Mouse (Mus musculus): Measurements from ENCODE around the gene Tlcd1.
A peak's percentile ranks its signal among the peaks of the same experiment; 100 is the strongest.
"Not testable (repeated sequence)": the region's sequence is repeated elsewhere in the genome, so short reads cannot be mapped to it uniquely, and the experiment has no call there.

The Tlcd1 gene

GRCm38 (mm10) chr11:78176402-78176862, at the start of gene Tlcd1, which contains the start of gene Nek8:
Tlcd1 (plus strand) TSS chr11:78176711.
Nek8 (minus strand) TSS chr11:78176675.
- peak; percentile 91 for DNase-seq (ENCODE audit: low spot score)

- DNase-seq (ENCODE audit: low spot score) = no peak
These were observed 49.8 kb upstream of the Tlcd1 start for GRCm38 (mm10) chr11:78126739-78127138.

GRCm38 (mm10) chr11:78129458-78129857, 47.1 kb upstream of the Tlcd1 start:
- no peak for DNase-seq (ENCODE audit: low spot score)

- no peak for DNase-seq (ENCODE audit: low spot score)
These were observed 42.6 kb upstream of the Tlcd1 start for GRCm38 (mm10) chr11:78133915-78134314.

- DNase-seq (ENCODE audit: low spot score) = no peak
These were observed 42.2 kb upstream of the Tlcd1 start for GRCm38 (mm10) chr11:78134344-78134743.

- DNase-seq (ENCODE audit: low spot score) = not testable (repeated sequence)
These were observed 41.2 kb upstream of the Tlcd1 start for GRCm38 (mm10) chr11:78135314-78135713.

- no peak for DNase-seq (ENCODE audit: low spot score)
These were observed 40.4 kb upstream of the Tlcd1 start for GRCm38 (mm10) chr11:78136132-78136531.

- DNase-seq (ENCODE audit: low spot score) = no peak
These were observed 38.9 kb upstream of the Tlcd1 start for GRCm38 (mm10) chr11:78137584-78137983.

- DNase-seq (ENCODE audit: low spot score) = no peak
These were observed 38.5 kb upstream of the Tlcd1 start for GRCm38 (mm10) chr11:78138023-78138422.

GRCm38 (mm10) chr11:78140665-78141064, 35.8 kb upstream of the Tlcd1 start:
- no peak for DNase-seq (ENCODE audit: low spot score)

GRCm38 (mm10) chr11:78143520-78143919, 33.0 kb upstream of the Tlcd1 start:
- no peak for DNase-seq (ENCODE audit: low spot score)

GRCm38 (mm10) chr11:78146168-78146567, 30.3 kb upstream of the Tlcd1 start:
- DNase-seq (ENCODE audit: low spot score) = no peak

GRCm38 (mm10) chr11:78146707-78147543, 29.6 kb upstream of the Tlcd1 start:
- no peak for DNase-seq (ENCODE audit: low spot score)

GRCm38 (mm10) chr11:78151161-78151560, 25.4 kb upstream of the Tlcd1 start:
- no peak for DNase-seq (ENCODE audit: low spot score)

- DNase-seq (ENCODE audit: low spot score) = peak; percentile 51
These were observed 23.9 kb upstream of the Tlcd1 start for GRCm38 (mm10) chr11:78152299-78153231.

GRCm38 (mm10) chr11:78153778-78154177, 22.7 kb upstream of the Tlcd1 start:
- peak; percentile 18 for DNase-seq (ENCODE audit: low spot score)

- no peak for DNase-seq (ENCODE audit: low spot score)
These were observed 20.8 kb upstream of the Tlcd1 start for GRCm38 (mm10) chr11:78155674-78156073.

GRCm38 (mm10) chr11:78156156-78156699, 20.3 kb upstream of the Tlcd1 start:
- no peak for DNase-seq (ENCODE audit: low spot score)

GRCm38 (mm10) chr11:78159096-78159495, 17.4 kb upstream of the Tlcd1 start:
- no peak for DNase-seq (ENCODE audit: low spot score)

GRCm38 (mm10) chr11:78159557-78159956, 17.0 kb upstream of the Tlcd1 start:
- DNase-seq (ENCODE audit: low spot score) = no peak

GRCm38 (mm10) chr11:78160171-78160570, 16.3 kb upstream of the Tlcd1 start:
- no peak for DNase-seq (ENCODE audit: low spot score)

GRCm38 (mm10) chr11:78160675-78161074, 15.8 kb upstream of the Tlcd1 start:
- no peak for DNase-seq (ENCODE audit: low spot score)
